Comparison of ENCODE assay signal across 26 mouse cellular contexts in the genomic region with DNA sequence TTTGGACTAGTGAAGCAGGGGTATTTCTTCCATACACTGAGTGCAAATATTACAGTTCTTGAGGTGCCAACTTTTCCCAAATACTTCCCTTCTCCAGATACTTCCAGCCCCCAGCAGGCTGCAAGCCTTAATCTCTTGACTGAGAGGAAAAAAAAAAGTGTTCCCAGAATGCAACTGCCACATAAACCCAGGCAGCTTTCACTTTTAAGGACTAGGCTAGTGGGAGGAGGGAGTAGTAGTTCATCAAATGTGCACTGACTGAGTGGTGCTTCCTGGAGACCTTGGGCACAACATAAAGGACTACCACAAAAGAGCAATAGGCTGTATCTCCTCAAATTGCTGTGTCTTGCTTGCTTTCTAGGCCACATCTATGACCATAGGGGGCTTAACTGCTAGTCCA. TPM values are rescaled to one million over a fixed set of nuclear protein-coding genes. Genes with fewer than 3 reads are reported as not detected.
A peak's percentile ranks its signal among the peaks of the same experiment; 100 is the strongest.
DNase-seq lines count a peak whose midpoint lies in the region; ATAC-seq lines count a peak whose summit lies in the region.
"Had no signal": no experiment of that assay in that cellular context is flagged by ENCODE, and none has a peak within 500 bp of the region (broad histone marks: within the 10 kb centered on the region; RNA-seq: fewer than 3 reads in every experiment).

No protein-coding gene starts in this region.

- peaks cover 28% of the 10 kb centered on the region for H3K4me1 ChIP-seq in heart, embryonic 13.5 days
- H3K4me1 ChIP-seq in heart, embryonic 11.5 days (ENCODE audit: control insufficient read depth, insufficient read depth, low read length) = no peaks in the 10 kb centered on the region
- peaks cover 11% of the 10 kb centered on the region for H3K4me1 ChIP-seq in hindbrain, embryonic 10.5 days (replicated peaks)

- H3K4me2 ChIP-seq in heart, embryonic 13.5 days = peak overlapping the region; percentile 70
- H3K4me2 ChIP-seq in heart, embryonic 11.5 days = no peak overlapping the region
- H3K4me2 ChIP-seq: liver, embryonic 13.5 days had no signal

- no peak overlapping the region for H3K9ac ChIP-seq in heart, embryonic 13.5 days
- H3K9ac ChIP-seq in heart, embryonic 11.5 days (ENCODE audit: low read depth, low read length) = no peak overlapping the region
- H3K9ac ChIP-seq: forebrain, embryonic 13.5 days; liver, embryonic 13.5 days; neural tube, embryonic 13.5 days had no signal

- no peaks in the 10 kb centered on the region for H3K27me3 ChIP-seq in heart, embryonic 13.5 days (replicated peaks)
- no peaks in the 10 kb centered on the region for H3K27me3 ChIP-seq in heart, embryonic 11.5 days (ENCODE audit: control insufficient read depth, insufficient read depth, low read length)
- no peaks in the 10 kb centered on the region for H3K27me3 ChIP-seq in hindbrain, embryonic 10.5 days (ENCODE audit: insufficient read depth, poor library complexity, severe bottlenecking)
- H3K27me3 ChIP-seq: forebrain, embryonic 13.5 days; liver, embryonic 13.5 days; neural tube, embryonic 13.5 days had no signal

- no peak overlapping the region for H3K27ac ChIP-seq in heart, embryonic 13.5 days (replicated peaks)
- no peak overlapping the region for H3K27ac ChIP-seq in heart, embryonic 11.5 days (ENCODE audit: low read depth, low read length)
- H3K27ac ChIP-seq in hindbrain, embryonic 10.5 days = no peak overlapping the region
- H3K27ac ChIP-seq: forebrain, embryonic 13.5 days; hindbrain, postnatal 0 days; left cerebral cortex, adult 2 months; liver, embryonic 13.5 days; midbrain, embryonic 10.5 days; neural tube, embryonic 13.5 days; stomach, postnatal 0 days had no signal

- no peak for ATAC-seq in heart, embryonic 13.5 days (ENCODE audit: extremely low read depth, insufficient number of reproducible peaks, low FRiP score, low TSS enrichment)
- no peak for ATAC-seq in heart, embryonic 11.5 days (replicated peaks; ENCODE audit: insufficient number of reproducible peaks, low FRiP score, low TSS enrichment)
- ATAC-seq: forebrain, embryonic 13.5 days; hindbrain, postnatal 0 days; intestine, postnatal 0 days; Patski had no signal

- no peaks in the 10 kb centered on the region for H3K9me3 ChIP-seq in heart, embryonic 13.5 days
- no peaks in the 10 kb centered on the region for H3K9me3 ChIP-seq in heart, embryonic 11.5 days (replicated peaks; ENCODE audit: control insufficient read depth, low read length)
- H3K9me3 ChIP-seq in hindbrain, embryonic 10.5 days = no peaks in the 10 kb centered on the region
- H3K9me3 ChIP-seq: forebrain, embryonic 13.5 days; liver, embryonic 13.5 days; midbrain, embryonic 10.5 days; neural tube, embryonic 13.5 days had no signal

- DNase-seq in retina, postnatal 1 day = peak; percentile 1
- DNase-seq in retina, embryonic 14.5 days (ENCODE audit: low spot score) = no peak
- peak; percentile 3 for DNase-seq in T-cell, adult 2 months (ENCODE audit: low spot score)
- no peak for DNase-seq in hindbrain, embryonic 10.5 days (ENCODE audit: low spot score)
- no peak for DNase-seq in lung, postnatal 4 days
- DNase-seq: adrenal gland, postnatal 10 days; cerebellum, adult 8-10 months; cerebellum, postnatal 36 days; heart, postnatal 10 days; kidney, postnatal 4 days; layer of hippocampus, adult 9-11 months; liver, embryonic 13.5 days; lung, adult 2 months; lung, postnatal 36 days; right cerebral cortex, adult 18-20 months; thymus, adult 2 months had no signal

- H3K4me3 ChIP-seq in heart, embryonic 13.5 days = no peak overlapping the region
- no peak overlapping the region for H3K4me3 ChIP-seq in heart, embryonic 11.5 days (ENCODE audit: low read depth, low read length)
- H3K4me3 ChIP-seq in hindbrain, embryonic 10.5 days = no peak overlapping the region
- H3K4me3 ChIP-seq: forebrain, embryonic 13.5 days; left cerebral cortex, adult 2 months; liver, embryonic 13.5 days; midbrain, embryonic 10.5 days; neural tube, embryonic 13.5 days had no signal

- no peaks in the 10 kb centered on the region for H3K36me3 ChIP-seq in heart, embryonic 13.5 days
- H3K36me3 ChIP-seq in heart, embryonic 11.5 days (ENCODE audit: control insufficient read depth, insufficient read depth, low read length) = no peaks in the 10 kb centered on the region
- peaks cover 6% of the 10 kb centered on the region; the same call in 1 of the 2 replicates for H3K36me3 ChIP-seq in hindbrain, embryonic 10.5 days
- H3K36me3 ChIP-seq: liver, embryonic 13.5 days; neural tube, embryonic 13.5 days had no signal

RNA-seq across cellular contexts. Expression of a gene that starts 3.4 kb away (rescaled TPM):
- 6.5 and 7.3 TPM in 2 replicates for polyA plus RNA-seq in heart, embryonic 13.5 days (2015; fragmentation: Nextera tagmentation; extraction: Ambion mirVana)
- 6.5 and 7.8 TPM in 2 replicates for polyA plus RNA-seq in heart, embryonic 11.5 days (2014; fragmentation: Nextera tagmentation; extraction: Ambion mirVana)
- polyA plus RNA-seq in hindbrain, embryonic 10.5 days (2016; fragmentation: Nextera tagmentation; extraction: Ambion mirVana) = 8.3 and 9.6 TPM in 2 replicates

Comparison
In these comparisons a context has a peak if more than half of its experiments do, and no peak if none do; other contexts are left out.
1. DNase-seq: peak in retina, postnatal 1 day (single experiment) and T-cell, adult 2 months (single experiment); none in retina, embryonic 14.5 days (single experiment), hindbrain, embryonic 10.5 days (single experiment) and lung, postnatal 4 days (0 of 2).